Mouse (Mus musculus) liver, embryonic 11.5 days (tissue): ENCODE measurements around the gene Hcn3. TPM values are rescaled to one million over a fixed set of nuclear protein-coding genes. Genes with fewer than 3 reads are reported as not detected.

Experiments
- ATAC-seq: fragments of 200-750 bp; cut with Nextera tagmentation; replicated peaks from 2 replicates; pipeline ENCODE4 v1.8.0; 2017; ENCODE audit warnings: moderate number of reproducible peaks, mild to moderate bottlenecking, moderate TSS enrichment, moderate library complexity; ENCODE audit not compliant: low FRiP score
- DNase-seq: peaks from one replicate; pipeline ENCODE4 v3.0.0-alpha.2; 2017; ENCODE audit warnings: low spot score
- H3K27ac ChIP-seq: fragments of 300-500 bp; sonication (generic); 2 replicates; pipeline ENCODE4 v1.5.1; 2014; ENCODE audit warnings: mild to moderate bottlenecking, low read depth, low read length, control low read depth
- H3K27me3 ChIP-seq: fragments of 300-500 bp; sonication (generic); replicated peaks from 2 replicates; pipeline ENCODE4 v1.6.1; 2014; ENCODE audit warnings: low read length, mixed read lengths; ENCODE audit not compliant: control insufficient read depth, insufficient read depth
- H3K36me3 ChIP-seq: fragments of 300-500 bp; sonication (generic); 2 replicates; pipeline ENCODE4 v1.6.1; 2014; ENCODE audit warnings: mild to moderate bottlenecking, low read length, moderate library complexity, mixed read lengths; ENCODE audit not compliant: control insufficient read depth, insufficient read depth
- H3K4me1 ChIP-seq: fragments of 300-500 bp; sonication (generic); replicated peaks from 2 replicates; pipeline ENCODE4 v1.6.1; 2014; ENCODE audit warnings: low read length, mixed read lengths; ENCODE audit not compliant: control insufficient read depth, insufficient read depth
- H3K4me2 ChIP-seq: fragments of 300-500 bp; sonication (generic); 2 replicates; pipeline ENCODE4 v1.6.1; 2014; ENCODE audit warnings: mild to moderate bottlenecking, control low read depth, moderate library complexity
- H3K4me3 ChIP-seq: fragments of 300-500 bp; sonication (generic); 2 replicates; pipeline ENCODE4 v1.5.1; 2014; ENCODE audit warnings: low read depth, low read length, control low read depth
- H3K9ac ChIP-seq: fragments of 300-500 bp; sonication (generic); 2 replicates; pipeline ENCODE4 v1.6.1; 2014; ENCODE audit warnings: low read depth, low read length, control low read depth
- H3K9me3 ChIP-seq: fragments of 300-500 bp; sonication (generic); 2 replicates; pipeline ENCODE4 v1.6.1; 2016; ENCODE audit warnings: low read length, inconsistent platforms, mixed read lengths; ENCODE audit not compliant: control insufficient read depth
- WGBS: fragments of 180-500 bp; shearing (Covaris S2); extraction: QIAGEN DNeasy Blood & Tissue Kit; methylation state at CpG from one replicate; pipeline ENCODE4 v1.1.7; 2014; 5-methylcytosine and 5-hydroxymethylcytosine counted together
- polyA plus RNA-seq: library from polyadenylated mRNA; unstranded; fragments of >200 nt; fragmentation: Nextera tagmentation; extraction: Ambion mirVana; gene quantifications from 2 replicates; pipeline ENCODE4 v1.2.1, GENCODE M21; 2014

Hcn3 gene
- polyA plus RNA-seq, 1 experiment from 2014 or later, result 1.6 TPM

- peaks cover 35% of the 10 kb centered on the region for H3K4me1 ChIP-seq
- DNase-seq (no peak), ATAC-seq (no peak)
- H3K9ac ChIP-seq, result peak overlapping the region; percentile 73
- H3K4me3 ChIP-seq, result peak overlapping the region; percentile 58
- 78% methylated on average over 6 of the region's 6 CpGs for WGBS
- no peak overlapping the region for H3K27ac ChIP-seq
- no peaks in the 10 kb centered on the region for H3K9me3 ChIP-seq
- H3K27me3 ChIP-seq, result no peaks in the 10 kb centered on the region
- peak overlapping the region; percentile 97 for H3K4me2 ChIP-seq
- peaks cover 31% of the 10 kb centered on the region for H3K36me3 ChIP-seq
Measured at GRCm38 (mm10) chr3:89183959-89184315, 23.9 kb upstream of the Hcn3 start.

GRCm38 (mm10) chr3:89183058-89183958 lies 23.3 kb upstream of the Hcn3 start, which contains the start of gene Fam189b:
Gene Fam189b (plus strand): TSS chr3:89183143.
- Histone ChIP-seq H3K4me1 (peaks cover 41% of the 10 kb centered on the region), H3K27me3 (no peaks in the 10 kb centered on the region), H3K4me2 (peak within 1 kb of the TSS; percentile 97), H3K9ac (peak within 1 kb of the TSS; percentile 73), H3K4me3 (peak within 1 kb of the TSS; percentile 58), H3K9me3 (no peaks in the 10 kb centered on the region), H3K27ac (peak within 1 kb of the TSS; percentile 60), H3K36me3 (peaks cover 31% of the 10 kb centered on the region)
- ATAC-seq (peak; percentile 93), DNase-seq (peak; percentile 85)
- WGBS, result 19% methylated on average over 39 of the region's 39 CpGs

- Histone ChIP-seq H3K4me2 (peak overlapping the region; percentile 97), H3K27me3 (no peaks in the 10 kb centered on the region), H3K27ac (peak overlapping the region; percentile 56), H3K9me3 (no peaks in the 10 kb centered on the region), H3K4me3 (peak overlapping the region; percentile 58), H3K36me3 (peaks cover 31% of the 10 kb centered on the region), H3K4me1 (peaks cover 43% of the 10 kb centered on the region), H3K9ac (peak overlapping the region; percentile 73)
- DNase-seq, result no peak
- WGBS, result 44% methylated on average over 7 of the region's 7 CpGs
- ATAC-seq, result peak; percentile 13; the same call in 1 of the 2 replicates
Measured at GRCm38 (mm10) chr3:89182531-89183057, 22.6 kb upstream of the Hcn3 start.

GRCm38 (mm10) chr3:89181749-89182500 lies 21.9 kb upstream of the Hcn3 start:
- H3K4me3 ChIP-seq, result no peak overlapping the region
- H3K36me3 ChIP-seq, result peaks cover 31% of the 10 kb centered on the region
- H3K4me2 ChIP-seq, result no peak overlapping the region
- no peaks in the 10 kb centered on the region for H3K27me3 ChIP-seq
- DNase-seq, result no peak
- no peak for ATAC-seq
- H3K4me1 ChIP-seq, result peaks cover 37% of the 10 kb centered on the region
- no peak overlapping the region for H3K9ac ChIP-seq
- H3K27ac ChIP-seq, result 0 out of 2 replicates have a peak overlapping the region, but pooled peaks have one; percentile 45
- 89% methylated on average over 27 of the region's 27 CpGs for WGBS
- no peaks in the 10 kb centered on the region for H3K9me3 ChIP-seq

GRCm38 (mm10) chr3:89179056-89179455 lies 19.1 kb upstream of the Hcn3 start:
- Histone ChIP-seq H3K27me3 (no peaks in the 10 kb centered on the region), H3K9ac (peak overlapping the region; percentile 90; the same call in 1 of the 2 replicates), H3K4me2 (peak overlapping the region; percentile 76), H3K27ac (0 out of 2 replicates have a peak overlapping the region, but pooled peaks have one; percentile 6), H3K4me1 (peaks cover 32% of the 10 kb centered on the region), H3K4me3 (peak overlapping the region; percentile 84), H3K9me3 (no peaks in the 10 kb centered on the region), H3K36me3 (peaks cover 50% of the 10 kb centered on the region)
- DNase-seq (no peak), ATAC-seq (no peak)
- 85% methylated on average over 11 of the region's 11 CpGs for whole genome bisulfite sequencing

- H3K27me3 ChIP-seq, result no peaks in the 10 kb centered on the region
- H3K9ac ChIP-seq, result peak overlapping the region; percentile 90
- ATAC-seq, result no peak
- H3K4me3 ChIP-seq, result peak overlapping the region; percentile 84
- peak overlapping the region; percentile 75 for H3K27ac ChIP-seq
- 7% methylated on average over 6 of the region's 6 CpGs for WGBS
- peaks cover 60% of the 10 kb centered on the region for H3K36me3 ChIP-seq
- peak overlapping the region; percentile 76 for H3K4me2 ChIP-seq
- no peak for DNase-seq
- no peaks in the 10 kb centered on the region for H3K9me3 ChIP-seq
- H3K4me1 ChIP-seq, result peaks cover 24% of the 10 kb centered on the region
Measured at GRCm38 (mm10) chr3:89178107-89178385, 18.1 kb upstream of the Hcn3 start.

GRCm38 (mm10) chr3:89177242-89178106 lies 17.5 kb upstream of the Hcn3 start, which contains the start of gene Scamp3:
Gene Scamp3 (plus strand): TSS chr3:89177473.
- Histone ChIP-seq H3K4me1 (peaks cover 18% of the 10 kb centered on the region), H3K9ac (peak within 1 kb of the TSS; percentile 90), H3K4me3 (peak within 1 kb of the TSS; percentile 84), H3K9me3 (no peaks in the 10 kb centered on the region), H3K4me2 (peak within 1 kb of the TSS; percentile 76), H3K36me3 (peaks cover 66% of the 10 kb centered on the region), H3K27me3 (no peaks in the 10 kb centered on the region), H3K27ac (peak within 1 kb of the TSS; percentile 75)
- under 1% methylated on average over 43 of the region's 43 CpGs for WGBS
- ATAC-seq, result peak; percentile 92
- peak; percentile 93 for DNase-seq

- peaks cover 65% of the 10 kb centered on the region for H3K36me3 ChIP-seq
- H3K27ac ChIP-seq, result peak overlapping the region; percentile 41
- peaks cover 15% of the 10 kb centered on the region for H3K4me1 ChIP-seq
- H3K4me3 ChIP-seq, result no peak overlapping the region
- 84% methylated on average over 7 of the region's 7 CpGs for WGBS
- H3K27me3 ChIP-seq, result no peaks in the 10 kb centered on the region
- no peaks in the 10 kb centered on the region for H3K9me3 ChIP-seq
- peak overlapping the region; percentile 48 for H3K4me2 ChIP-seq
- ATAC-seq (no peak), DNase-seq (no peak)
- peak overlapping the region; percentile 35; the same call in 1 of the 2 replicates for H3K9ac ChIP-seq
Measured at GRCm38 (mm10) chr3:89176421-89176820, 16.4 kb upstream of the Hcn3 start.
